Mouse (Mus musculus): ENCODE data around the gene Rae1. TPM values are rescaled to one million over a fixed set of nuclear protein-coding genes. Genes with fewer than 3 reads are reported as not detected.

Rae1 gene
- polyA plus RNA-seq, 1 experiment from 2014 or later = 123 TPM

- WGBS = 85% methylated on average over 12 of the region's 12 CpGs
- Histone ChIP-seq H3K9me3 (no peaks in the 10 kb centered on the region), H3K9ac (no peak overlapping the region), H3K27me3 (replicated peaks) (no peaks in the 10 kb centered on the region), H3K4me2 (replicated peaks) (no peak overlapping the region), H3K27ac (no peak overlapping the region), H3K4me3 (no peak overlapping the region), H3K4me1 (peaks cover 12% of the 10 kb centered on the region), H3K36me3 (peaks cover 87% of the 10 kb centered on the region)
- no peak for ATAC-seq (ENCODE audit: low FRiP score, low read depth)
Observed at GRCm38 (mm10) chr2:173030591-173031338, 30.8 kb downstream of the Rae1 start.

- Histone ChIP-seq H3K4me1 (no peaks in the 10 kb centered on the region), H3K27ac (no peak overlapping the region), H3K36me3 (peaks cover 74% of the 10 kb centered on the region), H3K27me3 (replicated peaks) (no peaks in the 10 kb centered on the region), H3K4me3 (no peak overlapping the region), H3K9me3 (no peaks in the 10 kb centered on the region), H3K4me2 (replicated peaks) (no peak overlapping the region), H3K9ac (no peak overlapping the region)
- no peak for ATAC-seq (ENCODE audit: low FRiP score, low read depth)
- 94% methylated on average over 13 of the region's 13 CpGs for WGBS
Observed at GRCm38 (mm10) chr2:173033531-173033930, 33.6 kb downstream of the Rae1 start.

DNA sequence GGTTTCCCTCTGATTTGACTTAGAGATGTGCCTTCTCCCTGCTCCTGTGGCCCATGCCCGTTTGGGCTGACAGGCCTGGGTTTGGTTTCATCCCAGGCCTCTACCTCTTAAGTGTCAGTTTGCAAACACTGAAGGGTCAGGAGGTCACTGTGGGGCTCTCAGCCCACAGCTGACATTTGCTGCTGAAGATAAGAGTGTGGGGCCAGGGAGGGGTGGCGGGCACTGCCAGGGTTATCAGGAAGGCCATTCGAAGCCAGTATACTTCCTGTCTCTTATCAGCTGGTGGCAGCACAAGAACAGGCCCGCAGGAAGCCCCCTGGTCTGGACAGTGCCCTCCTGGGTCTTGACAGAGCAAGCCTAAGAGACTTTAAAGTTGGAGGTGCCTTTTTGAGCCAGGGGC lies 35.1 kb downstream of the Rae1 start:
- Histone ChIP-seq H3K27me3 (replicated peaks) (no peaks in the 10 kb centered on the region), H3K4me3 (no peak overlapping the region), H3K9me3 (no peaks in the 10 kb centered on the region), H3K27ac (no peak overlapping the region), H3K4me2 (replicated peaks) (no peak overlapping the region), H3K36me3 (peaks cover 63% of the 10 kb centered on the region), H3K9ac (no peak overlapping the region), H3K4me1 (no peaks in the 10 kb centered on the region)
- ATAC-seq (ENCODE audit: low FRiP score, low read depth) = no peak
- WGBS = 83% methylated on average over 4 of the region's 4 CpGs

DNA sequence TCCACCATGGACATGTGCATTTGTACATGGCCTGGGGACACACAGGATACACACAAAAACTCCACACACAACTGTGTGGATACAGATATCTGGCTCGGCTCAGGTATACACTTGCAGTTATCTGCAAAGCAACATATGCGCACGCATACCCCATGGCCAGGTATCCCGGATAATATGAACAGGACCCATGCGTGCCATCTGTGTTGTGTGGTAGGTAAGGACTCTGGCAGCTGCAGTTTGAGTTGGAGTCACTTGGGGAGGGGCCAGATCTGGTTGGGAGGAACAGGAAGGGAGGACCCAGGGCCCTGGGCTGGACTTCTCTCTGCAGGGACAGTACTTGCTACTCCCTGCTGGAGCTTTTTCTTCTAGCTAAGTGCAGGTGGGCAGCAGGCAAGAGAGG lies 35.7 kb downstream of the Rae1 start:
- ATAC-seq (ENCODE audit: low FRiP score, low read depth) = no peak
- Histone ChIP-seq H3K9ac (no peak overlapping the region), H3K27me3 (replicated peaks) (no peaks in the 10 kb centered on the region), H3K9me3 (no peaks in the 10 kb centered on the region), H3K27ac (no peak overlapping the region), H3K4me3 (no peak overlapping the region), H3K4me1 (no peaks in the 10 kb centered on the region), H3K36me3 (peaks cover 56% of the 10 kb centered on the region), H3K4me2 (replicated peaks) (no peak overlapping the region)
- 91% methylated on average over 5 of the region's 5 CpGs for WGBS

GRCm38 (mm10) chr2:173036055-173036454 lies 36.1 kb downstream of the Rae1 start:
- H3K4me1 ChIP-seq = no peaks in the 10 kb centered on the region
- no peaks in the 10 kb centered on the region for H3K9me3 ChIP-seq
- peaks cover 52% of the 10 kb centered on the region for H3K36me3 ChIP-seq
- no peaks in the 10 kb centered on the region for H3K27me3 ChIP-seq (replicated peaks)
- H3K4me2 ChIP-seq (replicated peaks) = no peak overlapping the region
- ATAC-seq (ENCODE audit: low FRiP score, low read depth) = no peak
- no peak overlapping the region for H3K27ac ChIP-seq
- no peak overlapping the region for H3K4me3 ChIP-seq
- 87% methylated on average over 5 of the region's 5 CpGs for WGBS
- H3K9ac ChIP-seq = no peak overlapping the region

DNA sequence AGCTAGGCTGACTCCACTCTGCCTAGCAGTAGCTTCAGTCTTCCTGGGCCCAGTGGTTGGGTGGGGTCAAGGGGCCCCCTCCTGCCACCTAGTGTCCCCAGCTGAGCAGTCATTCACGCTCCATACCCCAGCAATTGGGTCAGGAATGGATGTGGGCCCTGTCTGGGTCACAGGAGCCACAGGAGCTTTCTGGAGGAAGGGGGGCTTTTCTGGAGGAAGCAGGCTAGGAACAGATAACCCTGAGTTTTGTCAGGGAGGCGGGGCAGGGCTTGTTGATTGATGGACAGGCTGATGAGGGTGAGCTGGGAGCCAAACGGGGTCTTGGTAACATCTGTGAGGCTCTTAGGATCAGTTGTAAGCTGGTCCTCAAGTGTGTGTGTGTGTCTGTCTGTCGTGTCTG lies 36.7 kb downstream of the Rae1 start:
- ATAC-seq (ENCODE audit: low FRiP score, low read depth) = no peak
- H3K9ac ChIP-seq = no peak overlapping the region
- WGBS = 75% methylated on average over 4 of the region's 4 CpGs
- peaks cover 47% of the 10 kb centered on the region for H3K36me3 ChIP-seq
- no peaks in the 10 kb centered on the region for H3K4me1 ChIP-seq
- H3K4me2 ChIP-seq (replicated peaks) = no peak overlapping the region
- no peaks in the 10 kb centered on the region for H3K9me3 ChIP-seq
- H3K27ac ChIP-seq = no peak overlapping the region
- no peaks in the 10 kb centered on the region for H3K27me3 ChIP-seq (replicated peaks)
- H3K4me3 ChIP-seq = no peak overlapping the region

- 85% methylated on average over 5 of the region's 5 CpGs for WGBS
- no peak for ATAC-seq (ENCODE audit: low FRiP score, low read depth)
- no peaks in the 10 kb centered on the region for H3K27me3 ChIP-seq (replicated peaks)
- no peak overlapping the region for H3K4me3 ChIP-seq
- H3K4me1 ChIP-seq = no peaks in the 10 kb centered on the region
- no peak overlapping the region for H3K27ac ChIP-seq
- H3K9ac ChIP-seq = no peak overlapping the region
- H3K9me3 ChIP-seq = no peaks in the 10 kb centered on the region
- H3K36me3 ChIP-seq = peaks cover 40% of the 10 kb centered on the region
- H3K4me2 ChIP-seq (replicated peaks) = no peak overlapping the region
Observed at GRCm38 (mm10) chr2:173037347-173037746, 37.4 kb downstream of the Rae1 start.

DNA sequence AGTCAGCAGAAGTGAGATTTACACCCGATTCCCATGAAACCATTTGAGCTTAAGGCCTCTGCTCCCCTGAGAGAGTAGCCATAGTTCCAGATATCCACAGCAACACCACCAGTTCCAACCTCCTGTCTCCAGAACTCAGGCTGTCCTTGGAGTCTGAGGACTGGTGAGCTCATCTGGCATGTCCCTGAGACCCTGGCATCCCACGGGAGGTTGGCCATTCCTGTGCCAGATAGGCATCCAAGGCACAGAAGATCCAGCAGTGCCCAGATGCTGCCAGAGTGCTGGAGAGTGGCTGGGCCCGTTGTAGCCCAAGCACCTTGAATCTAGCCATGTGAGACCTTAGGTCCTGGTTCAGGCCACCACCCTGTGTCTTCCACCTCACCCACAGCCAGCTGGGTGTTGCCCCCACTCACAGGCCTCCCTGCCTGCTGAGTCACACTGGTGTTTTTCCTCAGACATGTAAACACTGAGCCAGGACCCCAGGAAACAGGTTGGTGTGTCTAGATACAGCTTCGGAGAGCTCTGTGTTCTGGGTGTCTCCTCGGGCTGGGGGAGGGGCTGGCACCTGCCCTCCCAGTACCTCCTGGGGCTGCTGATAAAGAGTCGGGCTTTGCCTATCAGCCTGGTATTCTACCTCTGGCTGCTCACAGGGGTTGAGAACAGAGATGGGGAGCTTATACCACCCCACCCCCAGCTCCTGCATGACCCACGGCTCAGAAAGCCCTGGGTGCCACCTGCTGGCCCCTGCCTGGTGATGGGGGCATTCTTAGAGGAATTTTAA lies 38.1 kb downstream of the Rae1 start:
- no peak overlapping the region for H3K9ac ChIP-seq
- H3K4me3 ChIP-seq = no peak overlapping the region
- no peak overlapping the region for H3K27ac ChIP-seq
- 77% methylated on average over 7 of the region's 7 CpGs for WGBS
- no peaks in the 10 kb centered on the region for H3K9me3 ChIP-seq
- H3K36me3 ChIP-seq = peaks cover 34% of the 10 kb centered on the region
- H3K4me1 ChIP-seq = no peaks in the 10 kb centered on the region; the same call in 1 of the 2 replicates
- no peak overlapping the region for H3K4me2 ChIP-seq (replicated peaks)
- no peaks in the 10 kb centered on the region for H3K27me3 ChIP-seq (replicated peaks)
- ATAC-seq (ENCODE audit: low FRiP score, low read depth) = no peak

DNA sequence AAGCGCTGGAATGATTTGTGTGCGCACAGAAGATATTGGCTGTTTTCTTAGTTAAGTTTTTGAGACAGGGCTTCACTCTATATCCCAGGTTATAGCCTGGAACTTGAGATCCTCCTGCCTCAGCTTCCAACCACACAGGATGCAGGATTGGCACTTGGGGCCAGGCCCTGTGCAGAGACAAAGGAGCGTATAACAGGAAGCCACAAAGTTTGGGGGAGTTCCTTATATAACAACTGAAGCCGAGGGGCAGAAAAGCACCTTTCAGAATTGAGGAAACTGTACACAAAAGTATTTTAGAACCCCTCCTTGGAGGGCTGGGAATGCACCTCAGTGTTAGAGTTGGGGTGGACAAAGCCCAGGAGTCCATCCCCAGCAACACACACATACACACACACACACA lies 39.1 kb downstream of the Rae1 start:
- no peak overlapping the region for H3K4me3 ChIP-seq
- peaks cover 23% of the 10 kb centered on the region for H3K36me3 ChIP-seq
- H3K4me2 ChIP-seq (replicated peaks) = no peak overlapping the region
- H3K9me3 ChIP-seq = no peaks in the 10 kb centered on the region
- no peaks in the 10 kb centered on the region; the same call in 1 of the 2 replicates for H3K4me1 ChIP-seq
- ATAC-seq (ENCODE audit: low FRiP score, low read depth) = no peak
- H3K9ac ChIP-seq = no peak overlapping the region
- 96% methylated on average over 4 of the region's 4 CpGs for WGBS
- no peaks in the 10 kb centered on the region for H3K27me3 ChIP-seq (replicated peaks)
- no peak overlapping the region for H3K27ac ChIP-seq

- Histone ChIP-seq H3K4me2 (replicated peaks) (no peak overlapping the region), H3K9ac (no peak overlapping the region), H3K9me3 (no peaks in the 10 kb centered on the region), H3K27me3 (replicated peaks) (no peaks in the 10 kb centered on the region), H3K36me3 (peaks cover 6% of the 10 kb centered on the region), H3K4me3 (no peak overlapping the region), H3K4me1 (no peaks in the 10 kb centered on the region; the same call in 1 of the 2 replicates), H3K27ac (no peak overlapping the region)
- ATAC-seq (ENCODE audit: low FRiP score, low read depth) = no peak
- WGBS = 90% methylated on average over 3 of the region's 3 CpGs
Observed at GRCm38 (mm10) chr2:173040803-173041202, 40.9 kb downstream of the Rae1 start.

DNA sequence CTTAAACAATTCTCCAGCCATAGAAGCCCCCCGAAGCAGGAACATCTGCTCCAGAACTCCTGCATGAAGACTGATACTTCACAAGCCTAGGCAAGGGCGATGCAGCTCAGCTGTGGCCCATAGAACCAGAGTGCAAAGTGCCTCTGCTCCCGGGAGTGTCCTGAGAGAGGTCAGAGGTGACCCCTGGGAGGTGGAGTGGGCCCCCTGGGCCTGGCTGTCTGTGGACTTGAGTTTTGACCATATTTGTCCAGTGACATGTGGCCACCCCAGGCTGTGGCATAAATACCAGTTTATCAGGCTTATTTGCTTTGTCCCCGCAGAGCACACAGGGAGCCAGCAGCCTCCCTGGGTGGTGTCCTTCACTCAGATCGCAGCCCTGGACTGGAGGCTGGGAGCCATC lies 41.3 kb downstream of the Rae1 start:
- 69% methylated on average over 5 of the region's 5 CpGs for WGBS
- Histone ChIP-seq H3K9me3 (no peaks in the 10 kb centered on the region), H3K4me2 (replicated peaks) (no peak overlapping the region), H3K9ac (no peak overlapping the region), H3K36me3 (peaks cover 3% of the 10 kb centered on the region), H3K4me3 (no peak overlapping the region), H3K4me1 (no peaks in the 10 kb centered on the region; the same call in 1 of the 2 replicates), H3K27me3 (replicated peaks) (no peaks in the 10 kb centered on the region), H3K27ac (no peak overlapping the region)
- ATAC-seq (ENCODE audit: low FRiP score, low read depth) = no peak

GRCm38 (mm10) chr2:173041893-173042292 lies 42.0 kb downstream of the Rae1 start:
- WGBS = 80% methylated on average over 1 of the region's 1 CpGs
- ATAC-seq (ENCODE audit: low FRiP score, low read depth) = no peak

More at GRCm38 (mm10) chr2:173041893-173042292, 42.0 kb downstream of the Rae1 start:
- Histone ChIP-seq H3K27ac (no peak overlapping the region), H3K27me3 (replicated peaks) (no peaks in the 10 kb centered on the region), H3K9me3 (no peaks in the 10 kb centered on the region), H3K36me3 (no peaks in the 10 kb centered on the region), H3K4me1 (no peaks in the 10 kb centered on the region; the same call in 1 of the 2 replicates), H3K4me2 (replicated peaks) (no peak overlapping the region), H3K9ac (no peak overlapping the region), H3K4me3 (no peak overlapping the region)
